Mouse (Mus musculus) heart, adult 2 months (tissue): Measurements from ENCODE around the gene Rgp1.

Source experiments
- CTCF ChIP-seq: fragments of 200-600 bp; IDR thresholded peaks from 2 replicates; pipeline ENCODE4 v1.8.1; 2022; ENCODE audit warnings: antibody characterized with exemption, mild to moderate bottlenecking, moderate library complexity
- EP300 ChIP-seq: fragments of 200-500 bp; IDR thresholded peaks from 2 replicates; pipeline ENCODE4 v1.6.1; 2011; ENCODE audit warnings: low read depth, low read length, control low read depth; ENCODE audit not compliant: insufficient read depth
- POLR2A ChIP-seq: fragments of 200-500 bp; IDR thresholded peaks from 2 replicates; pipeline ENCODE4 v1.6.1; 2011; ENCODE audit warnings: mild to moderate bottlenecking, low read depth, low read length, control low read depth; ENCODE audit not compliant: insufficient read depth

DNA sequence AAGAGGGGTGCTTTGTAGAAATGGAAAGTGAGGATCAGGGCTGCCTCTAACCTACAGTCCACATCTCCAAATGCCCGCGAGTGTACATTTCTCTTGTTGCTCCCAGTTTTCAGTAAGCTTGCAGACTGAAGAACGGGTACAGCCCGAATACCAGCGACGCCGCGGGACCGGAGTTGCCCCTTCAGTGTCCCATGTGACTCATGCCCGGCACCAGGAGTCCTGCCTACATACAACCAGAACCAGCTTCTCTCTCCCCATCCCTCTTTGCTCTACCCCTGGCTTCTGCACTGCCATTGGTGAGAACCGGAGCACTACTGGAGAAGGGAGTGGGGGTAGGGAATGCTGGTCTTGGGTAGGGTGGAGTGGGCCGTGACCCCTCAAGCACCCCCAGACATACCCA lies 2.9 kb downstream of the Rgp1 start:
- TF ChIP-seq POLR2A (no peak), CTCF (no peak), EP300 (no peak)
